Mouse (Mus musculus): ENCODE results near the gene Csgalnact2.

The Csgalnact2 gene

DNA sequence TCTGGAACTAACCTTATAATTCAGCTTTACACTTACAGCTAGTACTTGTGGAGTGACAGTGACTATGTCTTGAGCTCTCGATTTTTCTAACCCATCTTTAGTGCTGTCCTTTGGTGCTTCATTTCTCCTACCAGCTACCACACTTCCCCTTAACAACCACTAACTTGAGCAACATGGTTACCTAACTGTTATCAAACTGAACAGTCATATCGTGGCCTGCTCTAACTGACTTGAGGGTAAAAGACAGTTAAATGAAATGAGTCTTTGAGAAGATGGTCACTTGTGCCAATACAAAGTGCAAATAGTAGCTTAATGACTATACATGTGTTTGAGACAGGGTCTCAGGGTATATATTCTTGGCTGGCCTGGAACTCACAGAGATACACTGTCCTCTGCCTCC lies 1.8 kb downstream of the Csgalnact2 start:
- DNase-seq (ENCODE audit: low read depth in 2 of 2, low spot score in 2 of 2): no peak

GRCm38 (mm10) chr6:118134461-118134860 lies 4.5 kb downstream of the Csgalnact2 start:
- DNase-seq (ENCODE audit: low read depth in 2 of 2, low spot score in 2 of 2): no peak

DNA sequence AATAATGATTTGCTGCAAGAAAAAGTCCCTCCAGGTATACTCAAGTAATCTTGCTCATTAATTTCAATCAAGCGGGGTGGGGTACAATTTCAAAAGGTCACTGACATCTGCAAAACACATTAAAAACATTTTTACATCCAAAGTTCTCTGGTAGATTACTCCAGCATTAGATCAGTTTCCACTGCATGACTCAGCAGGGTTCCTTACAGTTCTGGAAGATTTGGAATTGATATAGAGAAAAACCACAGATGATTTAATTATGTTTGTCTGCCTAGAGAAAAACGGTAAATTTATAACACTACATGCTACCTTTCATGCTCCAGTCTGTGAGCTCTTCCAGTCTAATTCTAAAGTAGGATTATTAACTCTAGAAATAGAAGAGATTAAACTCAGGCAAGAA lies 8.9 kb downstream of the Csgalnact2 start:
- DNase-seq (ENCODE audit: low read depth in 2 of 2, low spot score in 2 of 2): no peak

GRCm38 (mm10) chr6:118127827-118128487 lies 11.0 kb downstream of the Csgalnact2 start:
- no peak for DNase-seq (ENCODE audit: low read depth in 2 of 2, low spot score in 2 of 2)

- DNase-seq (ENCODE audit: low read depth in 2 of 2, low spot score in 2 of 2): no peak
Measured at GRCm38 (mm10) chr6:118127198-118127597, 11.7 kb downstream of the Csgalnact2 start.

- DNase-seq (ENCODE audit: low read depth in 2 of 2, low spot score in 2 of 2): no peak
Measured at GRCm38 (mm10) chr6:118126577-118126976, 12.4 kb downstream of the Csgalnact2 start.

- no peak for DNase-seq (ENCODE audit: low read depth in 2 of 2, low spot score in 2 of 2)
Measured at GRCm38 (mm10) chr6:118122767-118123166, 16.2 kb downstream of the Csgalnact2 start.

- no peak for DNase-seq (ENCODE audit: low read depth in 2 of 2, low spot score in 2 of 2)
Measured at GRCm38 (mm10) chr6:118111810-118112209, 27.1 kb downstream of the Csgalnact2 start.

DNA sequence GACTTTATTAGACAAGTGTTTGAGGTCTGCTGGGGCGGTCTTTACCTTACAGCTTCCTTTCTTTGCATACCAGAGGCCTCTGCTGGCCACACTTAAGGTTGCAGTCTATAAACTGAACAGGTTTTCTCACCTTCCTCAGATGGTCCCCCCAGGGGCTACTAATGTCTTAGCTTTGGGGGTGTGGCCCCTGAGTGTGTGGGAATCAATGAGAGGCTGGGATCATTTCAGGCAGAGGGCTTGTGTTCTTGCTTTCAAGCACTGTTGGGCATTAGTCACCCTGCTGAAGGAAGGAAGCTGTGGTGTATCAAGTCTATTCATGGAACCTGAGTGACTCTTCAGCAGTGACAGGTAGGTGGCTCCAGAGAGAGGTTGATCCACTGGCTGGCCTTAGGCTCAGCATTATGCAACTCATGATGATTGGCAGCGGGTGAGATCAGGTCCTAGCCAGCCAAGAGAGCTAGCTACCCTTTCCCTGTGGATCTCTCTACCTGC lies 39.6 kb downstream of the Csgalnact2 start:
- DNase-seq (ENCODE audit: low read depth in 2 of 2, low spot score in 2 of 2): no peak

DNA sequence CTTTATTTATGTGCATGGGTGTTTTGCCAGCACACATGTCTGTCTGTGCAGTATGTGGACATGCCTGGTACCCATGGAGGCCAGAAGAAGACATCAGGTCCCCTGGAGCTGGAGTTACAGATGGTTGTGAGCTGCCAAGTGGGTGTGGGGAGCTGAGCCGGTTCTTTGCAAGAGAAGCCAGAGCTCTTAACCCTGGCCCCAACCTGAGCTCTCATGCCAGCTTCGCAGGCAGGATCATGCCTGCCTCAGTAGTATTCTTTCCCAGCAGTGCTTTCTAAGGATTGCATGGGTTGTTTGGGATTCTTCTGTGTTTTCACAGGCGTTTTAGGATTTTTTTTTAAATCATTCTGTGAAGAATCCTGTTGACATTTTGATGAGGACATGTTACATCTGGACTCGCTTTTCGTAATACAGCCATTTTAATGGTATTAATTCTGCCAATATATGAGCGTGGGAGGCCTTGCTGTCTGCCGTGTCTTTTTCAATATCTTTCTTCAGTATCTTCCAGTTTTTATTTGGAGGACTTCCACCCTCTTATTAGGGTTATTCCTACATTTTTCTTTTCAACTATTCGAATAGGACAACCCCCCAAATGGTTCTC lies 41.1 kb downstream of the Csgalnact2 start:
- no peak for DNase-seq (ENCODE audit: low read depth in 2 of 2, low spot score in 2 of 2)

GRCm38 (mm10) chr6:118090827-118091226 lies 48.1 kb downstream of the Csgalnact2 start:
- DNase-seq (ENCODE audit: low read depth in 2 of 2, low spot score in 2 of 2): no peak

GRCm38 (mm10) chr6:118088750-118089440 lies 50.0 kb downstream of the Csgalnact2 start:
- no peak for DNase-seq (ENCODE audit: low read depth in 2 of 2, low spot score in 2 of 2)

- DNase-seq (ENCODE audit: low read depth in 2 of 2, low spot score in 2 of 2): no peak
Measured at GRCm38 (mm10) chr6:118087955-118088354, 51.0 kb downstream of the Csgalnact2 start.

DNA sequence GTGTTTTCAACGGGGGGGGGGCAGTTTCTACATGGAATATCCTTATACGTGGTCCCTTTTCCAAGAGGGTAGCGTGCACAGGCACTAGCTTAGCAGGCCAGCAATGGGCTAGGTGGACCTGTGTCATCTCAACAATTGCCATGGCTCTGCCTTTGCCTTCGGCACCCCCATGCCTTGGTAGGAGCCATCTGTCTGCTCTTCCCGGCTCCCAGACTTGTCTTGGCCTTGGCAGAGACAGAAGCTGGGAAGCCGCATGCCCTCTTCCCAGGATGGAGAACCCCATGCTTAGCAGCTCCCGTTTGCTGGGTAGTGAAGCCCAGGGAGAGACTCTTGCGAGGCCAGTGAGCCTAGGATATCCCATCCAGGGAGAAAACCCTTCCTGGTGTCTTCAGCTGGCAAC lies 54.3 kb downstream of the Csgalnact2 start:
- DNase-seq (ENCODE audit: low read depth in 2 of 2, low spot score in 2 of 2): no peak

GRCm38 (mm10) chr6:118083608-118084007 lies 55.3 kb downstream of the Csgalnact2 start:
- no peak for DNase-seq (ENCODE audit: low read depth in 2 of 2, low spot score in 2 of 2)

DNA sequence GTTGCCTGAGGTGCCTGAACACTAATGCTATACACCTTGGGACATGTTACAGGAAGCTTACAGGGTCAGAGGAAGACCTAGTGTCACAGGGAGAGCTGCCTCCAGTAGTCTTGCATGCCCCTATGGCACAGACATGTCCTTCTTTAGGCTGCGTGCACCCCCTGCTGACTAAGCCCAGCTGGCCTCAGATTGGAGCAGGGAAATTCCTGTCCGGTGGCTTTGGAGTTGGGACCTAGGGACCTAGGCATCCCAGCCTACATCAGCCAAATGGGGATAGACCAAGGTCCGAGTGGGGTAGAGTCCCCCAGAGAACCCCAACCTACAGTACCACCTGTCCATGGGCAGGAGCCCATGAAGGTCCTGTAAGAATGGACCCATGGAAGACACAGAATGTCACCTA lies 56.6 kb downstream of the Csgalnact2 start:
- no peak for DNase-seq (ENCODE audit: low read depth in 2 of 2, low spot score in 2 of 2)

DNA sequence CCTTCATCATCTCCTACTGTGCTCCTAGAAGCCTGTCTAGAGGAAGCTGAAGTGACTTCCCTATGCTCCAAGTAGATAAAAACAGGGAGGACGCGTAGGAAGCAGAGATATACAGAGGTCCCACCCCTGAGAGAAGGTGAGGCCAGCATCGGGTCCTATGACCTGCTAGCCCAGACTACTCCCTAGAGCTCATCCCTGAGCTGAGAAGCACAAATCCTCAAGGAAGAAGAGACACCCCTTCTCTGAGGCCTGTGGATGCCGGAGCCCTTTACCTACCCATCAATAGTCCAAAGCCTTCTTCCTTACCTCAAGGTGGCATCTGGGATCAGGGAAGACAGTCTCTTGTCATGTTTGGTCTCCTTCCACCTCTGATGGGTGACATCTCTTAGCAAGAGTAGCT lies 58.2 kb downstream of the Csgalnact2 start:
- DNase-seq (ENCODE audit: low read depth in 2 of 2, low spot score in 2 of 2): no peak

DNA sequence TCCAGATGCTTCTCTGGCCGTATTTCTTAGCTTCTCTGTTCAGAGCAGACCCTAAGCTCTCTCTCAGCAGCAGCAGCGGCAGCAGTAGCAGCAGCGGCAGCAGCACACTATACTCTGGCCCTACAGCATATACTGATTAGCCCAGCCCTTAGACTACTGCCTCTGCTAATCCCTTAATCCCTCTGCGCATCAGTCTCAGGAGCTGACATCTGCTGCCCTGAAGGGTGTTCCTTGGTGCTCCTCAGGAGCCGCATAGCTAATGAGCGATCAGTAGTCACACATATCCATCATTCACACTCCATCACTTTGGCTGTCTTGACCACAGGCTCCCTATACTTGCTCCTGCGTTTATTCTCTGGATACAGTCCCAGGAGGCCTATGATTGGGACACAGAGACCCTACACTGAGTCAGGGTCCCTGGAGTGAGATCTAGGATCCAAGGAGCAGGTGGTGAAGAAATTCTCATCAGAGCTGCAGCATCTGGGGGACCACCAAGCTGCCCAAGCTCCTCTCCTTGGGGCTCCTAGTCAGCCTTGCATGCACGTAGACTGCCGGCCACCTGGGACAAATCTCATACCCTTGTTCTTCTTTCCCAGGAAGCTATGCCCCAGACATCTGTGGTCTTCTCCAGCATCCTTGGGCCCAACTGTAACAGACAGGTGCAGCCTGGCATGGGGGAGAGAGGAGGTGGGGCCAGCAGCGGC lies 59.0 kb downstream of the Csgalnact2 start:
- no peak for DNase-seq (ENCODE audit: low read depth in 2 of 2, low spot score in 2 of 2)

DNA sequence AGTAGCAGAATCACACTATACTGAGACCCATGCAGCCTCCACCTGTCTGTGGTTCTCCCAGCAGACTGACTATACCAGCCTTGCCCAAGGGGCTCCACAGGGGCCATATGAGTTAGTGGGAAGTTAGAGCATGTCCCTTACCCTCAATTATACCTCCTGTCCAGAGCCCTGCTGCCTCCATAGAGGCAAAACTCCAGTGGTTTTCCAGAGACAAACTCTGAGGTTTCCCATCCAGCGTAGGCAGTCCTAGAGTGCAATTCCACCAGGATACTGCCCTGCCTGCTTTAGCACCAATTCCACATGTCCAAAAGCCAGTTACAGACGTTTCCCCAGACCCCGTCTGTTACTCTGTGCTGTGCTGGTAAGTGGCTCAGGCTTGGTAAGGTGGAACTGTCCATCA lies 59.6 kb downstream of the Csgalnact2 start:
- no peak for DNase-seq (ENCODE audit: low read depth in 2 of 2, low spot score in 2 of 2)

- no peak for DNase-seq (ENCODE audit: low read depth in 2 of 2, low spot score in 2 of 2)
Measured at GRCm38 (mm10) chr6:118078751-118079150, 60.2 kb downstream of the Csgalnact2 start.

DNA sequence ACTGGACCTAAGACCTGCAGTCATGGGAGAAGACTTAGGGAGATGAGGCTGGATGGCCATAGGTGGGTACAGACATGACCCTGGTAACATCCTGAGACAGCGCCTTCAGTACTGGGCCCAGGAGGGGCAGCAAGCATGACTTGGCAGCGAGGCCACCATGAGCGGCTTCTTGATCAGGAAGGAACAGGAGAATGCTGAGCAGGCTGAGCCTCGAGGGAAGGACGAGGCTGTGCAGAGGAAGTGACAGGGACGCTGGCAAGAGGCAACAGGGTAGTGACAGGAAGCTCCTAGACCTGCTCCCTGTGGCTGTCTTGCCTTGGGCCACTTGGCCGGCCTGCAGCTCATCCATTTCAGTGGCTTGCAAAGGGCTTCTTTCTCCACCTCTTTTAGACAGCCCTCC lies 61.5 kb downstream of the Csgalnact2 start:
- DNase-seq (ENCODE audit: low read depth in 2 of 2, low spot score in 2 of 2): no peak

DNA sequence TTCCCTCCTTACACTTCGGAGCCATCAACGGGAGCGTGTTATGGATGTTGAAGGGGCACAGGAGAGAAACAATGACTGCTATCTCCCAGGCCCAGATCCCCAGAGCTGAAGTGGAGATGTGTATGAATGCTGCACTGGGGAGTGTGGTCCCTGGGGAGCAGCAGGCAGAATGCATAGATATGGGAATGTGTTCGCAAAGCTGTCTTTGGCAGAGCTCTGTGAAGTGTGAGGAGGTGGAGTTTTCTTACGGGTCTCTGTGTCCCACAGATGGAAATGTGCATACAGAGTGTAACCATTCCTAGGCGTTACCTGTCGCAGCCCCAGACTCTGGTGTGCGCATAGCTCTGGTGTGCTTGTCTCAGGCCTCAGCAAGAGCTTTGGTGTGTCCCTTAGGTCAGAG lies 62.2 kb downstream of the Csgalnact2 start:
- no peak for DNase-seq (ENCODE audit: low read depth in 2 of 2, low spot score in 2 of 2)
